Mouse (Mus musculus): ENCODE measurements around the gene Lmln. TPM values are rescaled to one million over a fixed set of nuclear protein-coding genes. Genes with fewer than 3 reads are reported as not detected.
"Not testable (repeated sequence)": the region's sequence is repeated elsewhere in the genome, so short reads cannot be mapped to it uniquely, and the experiment has no call there.

Lmln gene
- polyA plus RNA-seq, 1 experiment from 2014 or later = 4.5 TPM

- not testable (repeated sequence) for H3K27ac ChIP-seq (ENCODE audit: low read length); H3K9ac ChIP-seq (replicated peaks; ENCODE audit: low read depth, low read length); H3K4me1 ChIP-seq (replicated peaks; ENCODE audit: control insufficient read depth, insufficient read depth, low read length); H3K27me3 ChIP-seq (replicated peaks; ENCODE audit: control insufficient read depth, insufficient read depth, low read length); H3K4me3 ChIP-seq (replicated peaks; ENCODE audit: low read length); H3K9me3 ChIP-seq (ENCODE audit: control insufficient read depth, low read length); H3K4me2 ChIP-seq (ENCODE audit: low read length); H3K36me3 ChIP-seq (ENCODE audit: control insufficient read depth, insufficient read depth); ATAC-seq
- 86% methylated on average over 6 of the region's 7 CpGs for WGBS
Measured at GRCm38 (mm10) chr16:33139061-33139460, 76.7 kb downstream of the Lmln start.

- no peaks in the 10 kb centered on the region for H3K27me3 ChIP-seq (replicated peaks; ENCODE audit: control insufficient read depth, insufficient read depth, low read length)
- H3K4me2 ChIP-seq (ENCODE audit: low read length) = no peak overlapping the region
- no peak overlapping the region for H3K4me3 ChIP-seq (replicated peaks; ENCODE audit: low read length)
- no peak overlapping the region for H3K9ac ChIP-seq (replicated peaks; ENCODE audit: low read depth, low read length)
- H3K36me3 ChIP-seq (ENCODE audit: control insufficient read depth, insufficient read depth) = no peaks in the 10 kb centered on the region
- no peak overlapping the region for H3K27ac ChIP-seq (ENCODE audit: low read length)
- H3K9me3 ChIP-seq (ENCODE audit: control insufficient read depth, low read length) = no peaks in the 10 kb centered on the region
- 27% methylated on average over 3 of the region's 3 CpGs for WGBS
- no peaks in the 10 kb centered on the region for H3K4me1 ChIP-seq (replicated peaks; ENCODE audit: control insufficient read depth, insufficient read depth, low read length)
- ATAC-seq = no peak
Measured at GRCm38 (mm10) chr16:33141758-33142280, 79.5 kb downstream of the Lmln start.

- Histone ChIP-seq H3K9ac (replicated peaks; ENCODE audit: low read depth, low read length) (no peak overlapping the region), H3K27ac (ENCODE audit: low read length) (no peak overlapping the region), H3K36me3 (ENCODE audit: control insufficient read depth, insufficient read depth) (no peaks in the 10 kb centered on the region), H3K9me3 (ENCODE audit: control insufficient read depth, low read length) (no peaks in the 10 kb centered on the region), H3K4me1 (replicated peaks; ENCODE audit: control insufficient read depth, insufficient read depth, low read length) (no peaks in the 10 kb centered on the region), H3K4me3 (replicated peaks; ENCODE audit: low read length) (no peak overlapping the region), H3K27me3 (replicated peaks; ENCODE audit: control insufficient read depth, insufficient read depth, low read length) (no peaks in the 10 kb centered on the region), H3K4me2 (ENCODE audit: low read length) (no peak overlapping the region)
- ATAC-seq = no peak
- 85% methylated on average over 2 of the region's 2 CpGs for WGBS
Measured at GRCm38 (mm10) chr16:33143452-33143851, 81.1 kb downstream of the Lmln start.

GRCm38 (mm10) chr16:33146185-33146584 lies 83.9 kb downstream of the Lmln start:
- no peaks in the 10 kb centered on the region for H3K27me3 ChIP-seq (replicated peaks; ENCODE audit: control insufficient read depth, insufficient read depth, low read length)
- H3K4me2 ChIP-seq (ENCODE audit: low read length) = no peak overlapping the region
- no peak for ATAC-seq
- H3K9me3 ChIP-seq (ENCODE audit: control insufficient read depth, low read length) = no peaks in the 10 kb centered on the region
- WGBS = 96% methylated on average over 3 of the region's 3 CpGs
- H3K36me3 ChIP-seq (ENCODE audit: control insufficient read depth, insufficient read depth) = no peaks in the 10 kb centered on the region
- no peak overlapping the region for H3K9ac ChIP-seq (replicated peaks; ENCODE audit: low read depth, low read length)
- no peak overlapping the region for H3K27ac ChIP-seq (ENCODE audit: low read length)
- H3K4me3 ChIP-seq (replicated peaks; ENCODE audit: low read length) = no peak overlapping the region
- H3K4me1 ChIP-seq (replicated peaks; ENCODE audit: control insufficient read depth, insufficient read depth, low read length) = peaks cover under 1% of the 10 kb centered on the region

GRCm38 (mm10) chr16:33148135-33148534 lies 85.8 kb downstream of the Lmln start:
- Histone ChIP-seq H3K4me3 (replicated peaks; ENCODE audit: low read length) (no peak overlapping the region), H3K4me1 (replicated peaks; ENCODE audit: control insufficient read depth, insufficient read depth, low read length) (peaks cover 4% of the 10 kb centered on the region), H3K4me2 (ENCODE audit: low read length) (no peak overlapping the region), H3K9me3 (ENCODE audit: control insufficient read depth, low read length) (no peaks in the 10 kb centered on the region), H3K9ac (replicated peaks; ENCODE audit: low read depth, low read length) (no peak overlapping the region), H3K36me3 (ENCODE audit: control insufficient read depth, insufficient read depth) (no peaks in the 10 kb centered on the region), H3K27ac (ENCODE audit: low read length) (no peak overlapping the region), H3K27me3 (replicated peaks; ENCODE audit: control insufficient read depth, insufficient read depth, low read length) (no peaks in the 10 kb centered on the region)
- WGBS = 83% methylated on average over 4 of the region's 4 CpGs
- no peak for ATAC-seq

- not testable (repeated sequence) for H3K4me3 ChIP-seq (replicated peaks; ENCODE audit: low read length); H3K27me3 ChIP-seq (replicated peaks; ENCODE audit: control insufficient read depth, insufficient read depth, low read length); H3K36me3 ChIP-seq (ENCODE audit: control insufficient read depth, insufficient read depth); H3K4me2 ChIP-seq (ENCODE audit: low read length); H3K9ac ChIP-seq (replicated peaks; ENCODE audit: low read depth, low read length); H3K9me3 ChIP-seq (ENCODE audit: control insufficient read depth, low read length); ATAC-seq; H3K4me1 ChIP-seq (replicated peaks; ENCODE audit: control insufficient read depth, insufficient read depth, low read length); H3K27ac ChIP-seq (ENCODE audit: low read length)
- WGBS = 80% methylated on average over 9 of the region's 9 CpGs
Measured at GRCm38 (mm10) chr16:33150875-33151274, 88.6 kb downstream of the Lmln start.

- peak; percentile 85 for ATAC-seq
Measured at GRCm38 (mm10) chr16:33151558-33151957, 89.2 kb downstream of the Lmln start.

GRCm38 (mm10) chr16:33154992-33155391 lies 92.7 kb downstream of the Lmln start:
- Histone ChIP-seq H3K9ac (replicated peaks; ENCODE audit: low read depth, low read length) (no peak overlapping the region), H3K4me2 (ENCODE audit: low read length) (no peak overlapping the region), H3K4me3 (replicated peaks; ENCODE audit: low read length) (no peak overlapping the region), H3K9me3 (ENCODE audit: control insufficient read depth, low read length) (no peaks in the 10 kb centered on the region), H3K36me3 (ENCODE audit: control insufficient read depth, insufficient read depth) (no peaks in the 10 kb centered on the region), H3K27ac (ENCODE audit: low read length) (no peak overlapping the region), H3K27me3 (replicated peaks; ENCODE audit: control insufficient read depth, insufficient read depth, low read length) (no peaks in the 10 kb centered on the region), H3K4me1 (replicated peaks; ENCODE audit: control insufficient read depth, insufficient read depth, low read length) (peaks cover 6% of the 10 kb centered on the region)
- ATAC-seq = no peak
- WGBS = 53% methylated on average over 4 of the region's 4 CpGs

More at GRCm38 (mm10) chr16:33151558-33151957, 89.2 kb downstream of the Lmln start:
- Histone ChIP-seq H3K27ac (ENCODE audit: low read length) (peak overlapping the region; percentile 80), H3K27me3 (replicated peaks; ENCODE audit: control insufficient read depth, insufficient read depth, low read length) (no peaks in the 10 kb centered on the region), H3K4me2 (ENCODE audit: low read length) (peak overlapping the region; percentile 4; the same call in 1 of the 2 replicates), H3K4me3 (replicated peaks; ENCODE audit: low read length) (no peak overlapping the region), H3K36me3 (ENCODE audit: control insufficient read depth, insufficient read depth) (no peaks in the 10 kb centered on the region), H3K9me3 (ENCODE audit: control insufficient read depth, low read length) (no peaks in the 10 kb centered on the region), H3K9ac (replicated peaks; ENCODE audit: low read depth, low read length) (no peak overlapping the region), H3K4me1 (replicated peaks; ENCODE audit: control insufficient read depth, insufficient read depth, low read length) (peaks cover 4% of the 10 kb centered on the region)
- WGBS = 49% methylated on average over 8 of the region's 8 CpGs

- H3K9ac ChIP-seq (replicated peaks; ENCODE audit: low read depth, low read length) = no peak overlapping the region
- no peaks in the 10 kb centered on the region for H3K36me3 ChIP-seq (ENCODE audit: control insufficient read depth, insufficient read depth)
- H3K9me3 ChIP-seq (ENCODE audit: control insufficient read depth, low read length) = no peaks in the 10 kb centered on the region
- no peak overlapping the region for H3K4me2 ChIP-seq (ENCODE audit: low read length)
- H3K27ac ChIP-seq (ENCODE audit: low read length) = no peak overlapping the region
- H3K4me1 ChIP-seq (replicated peaks; ENCODE audit: control insufficient read depth, insufficient read depth, low read length) = peaks cover 2% of the 10 kb centered on the region; the same call in 1 of the 2 replicates
- ATAC-seq = no peak
- no peak overlapping the region for H3K4me3 ChIP-seq (replicated peaks; ENCODE audit: low read length)
- 70% methylated on average over 11 of the region's 11 CpGs for WGBS
- H3K27me3 ChIP-seq (replicated peaks; ENCODE audit: control insufficient read depth, insufficient read depth, low read length) = no peaks in the 10 kb centered on the region
Measured at GRCm38 (mm10) chr16:33158006-33158405, 95.7 kb downstream of the Lmln start.

- H3K36me3 ChIP-seq (ENCODE audit: control insufficient read depth, insufficient read depth) = no peaks in the 10 kb centered on the region
- no peak overlapping the region for H3K9ac ChIP-seq (replicated peaks; ENCODE audit: low read depth, low read length)
- no peak overlapping the region for H3K4me3 ChIP-seq (replicated peaks; ENCODE audit: low read length)
- H3K27me3 ChIP-seq (replicated peaks; ENCODE audit: control insufficient read depth, insufficient read depth, low read length) = no peaks in the 10 kb centered on the region
- peaks cover 2% of the 10 kb centered on the region; the same call in 1 of the 2 replicates for H3K4me1 ChIP-seq (replicated peaks; ENCODE audit: control insufficient read depth, insufficient read depth, low read length)
- no peak overlapping the region for H3K4me2 ChIP-seq (ENCODE audit: low read length)
- ATAC-seq = peak; percentile 58
- WGBS = 79% methylated on average over 14 of the region's 14 CpGs
- 0 out of 2 replicates have a peak overlapping the region, but pooled peaks have one; percentile 9 for H3K27ac ChIP-seq (ENCODE audit: low read length)
- no peaks in the 10 kb centered on the region for H3K9me3 ChIP-seq (ENCODE audit: control insufficient read depth, low read length)
Measured at GRCm38 (mm10) chr16:33158590-33159071, 96.3 kb downstream of the Lmln start.

All from forebrain, embryonic 16.5 days (tissue).